Mouse (Mus musculus) hindbrain, embryonic 12.5 days (tissue): Measurements from ENCODE around the gene Pnldc1. TPM values are rescaled to one million over a fixed set of nuclear protein-coding genes. Genes with fewer than 3 reads are reported as not detected.
"Not testable (repeated sequence)": the region's sequence is repeated elsewhere in the genome, so short reads cannot be mapped to it uniquely, and the experiment has no call there.

Experiments used
- ATAC-seq: fragments of 200-750 bp; cut with Nextera tagmentation; 2 replicates; pipeline ENCODE4 v1.8.0; 2017; ENCODE audit warnings: moderate TSS enrichment; ENCODE audit not compliant: low FRiP score
- H3K27ac ChIP-seq: fragments of 300-500 bp; sonication (generic); 2 replicates; pipeline ENCODE4 v1.5.1; 2016; ENCODE audit warnings: mild to moderate bottlenecking
- H3K27me3 ChIP-seq: fragments of 300-500 bp; sonication (generic); 2 replicates; pipeline ENCODE4 v1.6.1; 2016; ENCODE audit warnings: mild to moderate bottlenecking
- H3K36me3 ChIP-seq: fragments of 300-500 bp; sonication (generic); 2 replicates; pipeline ENCODE4 v1.6.1; 2016; ENCODE audit warnings: mild to moderate bottlenecking
- H3K4me1 ChIP-seq: fragments of 300-500 bp; sonication (generic); 2 replicates; pipeline ENCODE4 v1.6.1; 2016
- H3K4me2 ChIP-seq: fragments of 300-500 bp; sonication (generic); replicated peaks from 2 replicates; pipeline ENCODE4 v1.6.1; 2016; ENCODE audit warnings: mild to moderate bottlenecking
- H3K4me3 ChIP-seq: fragments of 300-500 bp; sonication (generic); 2 replicates; pipeline ENCODE4 v1.5.1; 2016; ENCODE audit warnings: mild to moderate bottlenecking
- H3K9ac ChIP-seq: fragments of 300-500 bp; sonication (generic); 2 replicates; pipeline ENCODE4 v1.6.1; 2016; ENCODE audit warnings: mild to moderate bottlenecking, moderate library complexity
- H3K9me3 ChIP-seq: fragments of 300-500 bp; sonication (generic); replicated peaks from 2 replicates; pipeline ENCODE4 v1.6.1; 2016; ENCODE audit warnings: mild to moderate bottlenecking
- WGBS: fragments of 180-500 bp; shearing (Covaris S2); methylation state at CpG from one replicate; pipeline ENCODE4 v1.1.7; 2016; 5-methylcytosine and 5-hydroxymethylcytosine counted together
- polyA plus RNA-seq: library from polyadenylated mRNA; unstranded; fragments of >200 nt; fragmentation: Nextera tagmentation; extraction: Ambion mirVana; gene quantifications from 2 replicates; pipeline ENCODE4 v1.2.1, GENCODE M21; 2016

The Pnldc1 gene
- polyA plus RNA-seq, 1 experiment from 2014 or later: 1.5 TPM

DNA sequence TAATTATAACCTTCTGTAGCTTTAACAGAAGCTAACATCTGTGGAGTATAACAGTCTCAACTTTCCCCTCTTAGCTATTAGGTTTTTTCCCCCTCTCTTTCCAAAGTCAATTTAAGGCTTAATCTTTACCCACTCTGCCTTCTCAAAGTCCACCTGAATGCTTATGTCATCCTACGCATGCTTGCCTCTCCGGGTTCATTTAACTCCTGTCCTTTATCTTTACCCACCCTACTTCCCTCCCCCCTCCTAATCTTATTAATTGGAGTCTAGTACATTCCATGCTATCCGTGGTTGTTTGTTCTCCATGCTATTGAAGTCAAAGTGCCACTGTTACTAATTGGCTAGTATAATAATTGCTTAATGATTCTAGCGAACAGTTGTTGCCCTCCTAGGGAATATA lies 25.7 kb upstream of the Pnldc1 start:
- Histone ChIP-seq H3K4me2 (no peak overlapping the region), H3K4me3 (no peak overlapping the region), H3K27ac (no peak overlapping the region), H3K4me1 (peaks cover 5% of the 10 kb centered on the region; the same call in 1 of the 2 replicates), H3K36me3 (no peaks in the 10 kb centered on the region), H3K9ac (no peak overlapping the region), H3K9me3 (no peaks in the 10 kb centered on the region), H3K27me3 (no peaks in the 10 kb centered on the region; the same call in 1 of the 2 replicates)
- WGBS: 79% methylated on average over 4 of the region's 4 CpGs
- no peak for ATAC-seq

DNA sequence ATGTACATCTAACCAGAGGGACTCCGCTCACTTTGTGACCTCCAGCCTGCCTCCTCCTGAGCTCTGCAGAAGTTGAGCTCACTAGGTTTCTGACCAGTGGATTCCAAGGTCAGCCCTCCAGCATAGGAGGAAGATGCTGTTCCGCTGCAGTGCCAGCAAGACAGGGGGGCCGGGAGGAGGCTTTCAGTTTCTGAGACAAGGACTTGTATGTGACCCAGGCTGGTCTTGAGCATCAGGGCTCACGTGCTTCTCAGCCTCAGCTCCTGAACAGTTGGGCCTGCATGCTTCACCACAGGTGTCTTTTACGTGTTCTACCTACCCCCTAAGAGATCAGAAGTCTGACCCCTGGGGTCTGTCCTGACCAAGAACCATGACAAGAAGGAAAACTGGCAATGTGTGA lies 21.5 kb upstream of the Pnldc1 start:
- not testable (repeated sequence) for H3K27ac ChIP-seq, H3K4me1 ChIP-seq, H3K36me3 ChIP-seq, H3K4me2 ChIP-seq, ATAC-seq, H3K9me3 ChIP-seq, H3K9ac ChIP-seq, H3K4me3 ChIP-seq, H3K27me3 ChIP-seq
- 88% methylated on average over 5 of the region's 5 CpGs for WGBS

DNA sequence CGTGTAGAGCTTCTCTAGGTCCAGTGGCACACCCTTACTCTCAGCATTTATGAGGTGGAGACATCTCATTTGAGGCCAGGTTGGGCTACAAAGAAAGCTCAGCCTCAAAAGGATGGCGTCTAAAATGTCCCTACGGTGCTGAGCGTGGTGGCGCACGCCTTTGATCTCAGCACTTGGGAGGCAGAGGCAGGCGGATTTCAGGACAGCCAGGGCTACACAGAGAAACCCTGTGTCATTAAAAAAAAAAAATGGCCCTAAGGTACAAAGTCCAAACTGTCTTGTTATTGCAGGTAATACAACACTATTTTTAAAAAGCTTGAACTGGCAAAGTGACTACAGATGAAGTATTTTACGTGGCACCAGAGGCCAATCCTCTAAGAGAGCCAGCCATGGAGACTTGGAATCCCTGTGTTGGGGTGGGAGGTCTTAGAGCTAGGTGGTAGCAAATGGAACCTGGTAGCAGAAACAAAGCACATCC lies 15.7 kb upstream of the Pnldc1 start:
- no peak overlapping the region for H3K27ac ChIP-seq
- no peaks in the 10 kb centered on the region for H3K9me3 ChIP-seq
- no peak overlapping the region for H3K9ac ChIP-seq
- H3K4me2 ChIP-seq: no peak overlapping the region
- peaks cover 60% of the 10 kb centered on the region for H3K36me3 ChIP-seq
- H3K4me1 ChIP-seq: no peaks in the 10 kb centered on the region
- WGBS: 90% methylated on average over 8 of the region's 8 CpGs
- H3K4me3 ChIP-seq: no peak overlapping the region
- no peaks in the 10 kb centered on the region for H3K27me3 ChIP-seq
- no peak for ATAC-seq

DNA sequence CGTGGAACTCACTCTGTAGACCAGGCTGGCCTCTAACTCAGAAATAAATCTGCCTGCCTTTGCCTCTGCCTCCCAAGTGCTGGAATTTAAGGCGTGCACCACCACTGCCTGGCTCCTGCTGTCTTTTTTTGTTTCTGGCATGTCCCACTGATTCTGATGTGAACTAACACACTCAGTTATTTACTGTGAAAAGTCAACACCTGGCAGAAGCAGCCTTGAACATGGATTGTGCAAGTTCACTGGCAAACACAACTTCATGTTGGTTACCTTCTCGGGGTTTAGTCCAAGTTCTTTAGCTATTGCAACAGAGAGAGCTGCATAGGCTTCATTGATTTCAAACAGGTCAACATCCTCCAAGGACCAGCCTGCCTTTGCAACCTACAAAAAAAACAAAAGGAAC lies 15.0 kb upstream of the Pnldc1 start:
- Histone ChIP-seq H3K4me2 (no peak overlapping the region), H3K36me3 (peaks cover 67% of the 10 kb centered on the region), H3K4me3 (no peak overlapping the region), H3K9ac (no peak overlapping the region), H3K27ac (no peak overlapping the region), H3K27me3 (no peaks in the 10 kb centered on the region), H3K9me3 (no peaks in the 10 kb centered on the region), H3K4me1 (no peaks in the 10 kb centered on the region)
- WGBS: 89% methylated on average over 3 of the region's 3 CpGs
- no peak for ATAC-seq

DNA sequence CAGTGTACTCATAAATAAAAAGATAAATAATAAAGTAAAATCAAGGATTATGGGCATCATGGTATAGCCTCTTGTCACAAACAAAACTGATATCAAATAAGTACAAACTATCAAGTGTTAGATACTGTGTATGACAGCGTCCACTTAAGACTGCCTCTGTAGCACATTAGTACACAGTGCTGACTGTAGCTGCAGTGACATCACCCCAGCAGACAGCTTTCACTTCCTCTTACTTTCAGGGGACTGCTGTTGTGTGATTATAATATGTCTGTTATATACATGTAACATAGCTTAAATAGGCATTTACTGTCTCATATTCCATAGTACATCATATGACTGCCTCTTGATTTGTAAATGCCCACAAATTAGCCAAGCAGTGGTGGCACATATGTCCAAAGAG lies 11.0 kb upstream of the Pnldc1 start:
- H3K9me3 ChIP-seq: no peaks in the 10 kb centered on the region
- WGBS: 94% methylated on average over 1 of the region's 1 CpGs
- H3K4me2 ChIP-seq: no peak overlapping the region
- H3K27ac ChIP-seq: no peak overlapping the region
- no peaks in the 10 kb centered on the region for H3K27me3 ChIP-seq
- no peak overlapping the region for H3K9ac ChIP-seq
- ATAC-seq: no peak
- peaks cover 70% of the 10 kb centered on the region for H3K36me3 ChIP-seq
- H3K4me1 ChIP-seq: peaks cover 7% of the 10 kb centered on the region; the same call in 1 of the 2 replicates
- no peak overlapping the region for H3K4me3 ChIP-seq

DNA sequence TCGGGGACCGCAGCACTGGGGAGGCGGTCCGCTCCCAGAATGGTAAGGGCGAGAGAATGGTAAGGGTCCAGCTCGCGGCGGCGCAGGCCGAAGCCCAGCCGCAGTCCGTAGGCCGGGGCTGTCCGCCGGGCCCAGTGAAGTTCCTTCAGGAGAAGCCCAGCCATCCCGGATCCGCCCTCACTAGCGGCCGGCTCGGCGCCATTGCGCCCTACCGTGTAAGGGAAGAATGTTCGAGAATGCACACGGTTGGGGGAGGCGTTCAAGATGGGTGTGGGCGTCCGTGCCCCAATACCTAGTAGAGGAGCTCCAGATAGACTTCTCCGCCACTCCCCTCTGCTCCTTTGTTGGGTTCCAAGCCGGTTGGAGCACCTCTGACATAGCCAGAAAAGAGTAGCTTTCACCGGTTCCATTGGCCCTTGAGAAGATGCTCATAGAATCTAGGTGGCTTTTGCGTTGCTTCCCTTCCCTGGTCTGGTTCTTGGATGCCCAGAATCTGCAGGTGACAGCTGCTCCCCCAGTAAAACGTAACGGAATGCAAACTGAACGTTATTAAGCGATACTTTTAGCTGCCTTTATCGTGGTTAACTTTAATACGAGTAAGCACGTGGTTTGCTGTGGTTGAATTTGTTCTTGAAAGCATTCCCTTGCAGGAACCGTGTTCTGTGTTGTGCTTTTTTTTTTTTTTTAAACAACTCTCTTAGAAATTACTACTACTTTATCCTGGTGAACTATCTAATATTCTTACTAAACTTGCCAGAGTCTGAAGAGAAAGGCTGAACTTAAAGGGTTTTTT lies 6.8 kb upstream of the Pnldc1 start:
- peak overlapping the region; percentile 79 for H3K4me3 ChIP-seq
- H3K27ac ChIP-seq: peak overlapping the region; percentile 90
- peak overlapping the region; percentile 91 for H3K4me2 ChIP-seq
- H3K27me3 ChIP-seq: no peaks in the 10 kb centered on the region
- peak overlapping the region; percentile 96 for H3K9ac ChIP-seq
- peaks cover 51% of the 10 kb centered on the region for H3K36me3 ChIP-seq
- no peaks in the 10 kb centered on the region for H3K9me3 ChIP-seq
- peaks cover 11% of the 10 kb centered on the region for H3K4me1 ChIP-seq
- 1% methylated on average over 40 of the region's 40 CpGs for whole genome bisulfite sequencing
- peak; percentile 77 for ATAC-seq

DNA sequence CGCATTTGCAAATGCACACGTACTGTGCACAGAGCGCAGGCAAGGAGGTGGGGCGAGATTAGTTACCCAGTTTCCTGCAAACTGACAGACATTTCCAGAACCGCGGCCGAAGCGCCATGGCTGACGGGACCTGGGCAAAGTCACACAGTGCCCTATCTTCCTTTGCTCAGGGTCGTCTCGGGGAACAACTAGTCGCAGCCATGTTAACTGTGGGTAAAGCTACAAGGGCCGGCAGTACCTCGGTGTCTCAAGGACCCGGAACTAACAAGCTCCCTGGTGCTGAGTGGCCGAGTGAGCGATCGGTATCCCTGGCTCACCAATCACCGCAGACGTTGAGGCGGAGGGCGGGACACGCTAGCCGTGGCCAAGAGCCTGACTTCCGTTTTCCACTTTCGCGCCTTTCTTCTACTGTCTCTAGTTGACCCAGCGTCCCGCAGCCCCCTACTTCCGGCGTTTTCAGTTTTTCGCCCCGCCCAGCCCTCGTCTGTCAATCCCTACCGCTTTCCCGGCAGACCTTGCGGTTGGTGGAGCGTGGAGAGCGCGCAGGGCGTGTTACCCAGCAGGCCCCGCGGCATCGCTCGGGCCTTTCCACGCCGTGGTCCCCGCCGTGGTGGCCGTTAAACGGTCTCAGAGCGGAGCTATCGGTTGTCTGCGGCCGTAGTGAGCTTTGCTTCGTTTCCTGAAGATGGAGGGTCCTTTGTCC lies 6.0 kb upstream of the Pnldc1 start, which contains the start of gene Mrpl18:
Gene Mrpl18, minus strand, starts transcription at position 465 of the 703 bp plus-strand sequence.
- Histone ChIP-seq H3K4me3 (peak within 1 kb of the TSS; percentile 79), H3K9ac (peak within 1 kb of the TSS; percentile 96), H3K36me3 (peaks cover 51% of the 10 kb centered on the region), H3K27me3 (no peaks in the 10 kb centered on the region), H3K4me2 (peak within 1 kb of the TSS; percentile 91), H3K4me1 (peaks cover 11% of the 10 kb centered on the region), H3K27ac (peak within 1 kb of the TSS; percentile 90), H3K9me3 (no peaks in the 10 kb centered on the region)
- ATAC-seq: peak; percentile 100
- under 1% methylated on average over 56 of the region's 56 CpGs for WGBS

DNA sequence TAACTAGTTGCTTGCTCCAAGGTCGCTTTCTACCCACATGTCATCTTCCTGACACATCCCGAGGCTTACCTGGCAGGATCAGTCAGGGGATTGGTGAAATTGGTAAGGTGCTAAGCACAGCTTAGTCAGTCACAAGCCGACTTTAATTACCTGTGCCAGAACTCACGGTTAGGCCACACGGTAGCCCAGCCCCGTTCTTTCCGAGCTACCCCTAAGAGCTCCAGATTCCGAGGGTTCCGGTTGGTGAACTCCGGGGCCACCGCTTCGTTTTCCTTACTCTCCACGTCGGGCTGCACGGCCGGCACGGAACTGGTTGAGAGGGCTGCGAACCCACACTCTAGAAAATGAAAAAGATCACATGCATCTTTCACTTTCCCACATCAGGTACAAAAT lies 5.5 kb upstream of the Pnldc1 start, which contains the start of gene Tcp1:
Gene Tcp1, plus strand, starts transcription at position 214 of the 393 bp plus-strand sequence.
- no peaks in the 10 kb centered on the region for H3K9me3 ChIP-seq
- peaks cover 51% of the 10 kb centered on the region for H3K36me3 ChIP-seq
- H3K27me3 ChIP-seq: no peaks in the 10 kb centered on the region
- H3K27ac ChIP-seq: peak within 1 kb of the TSS; percentile 90
- 2% methylated on average over 18 of the region's 18 CpGs for WGBS
- H3K4me1 ChIP-seq: peaks cover 11% of the 10 kb centered on the region
- ATAC-seq: 0 out of 2 replicates have a peak, but pooled peaks have one; percentile 12
- peak within 1 kb of the TSS; percentile 96 for H3K9ac ChIP-seq
- H3K4me3 ChIP-seq: peak within 1 kb of the TSS; percentile 79
- peak within 1 kb of the TSS; percentile 91 for H3K4me2 ChIP-seq

DNA sequence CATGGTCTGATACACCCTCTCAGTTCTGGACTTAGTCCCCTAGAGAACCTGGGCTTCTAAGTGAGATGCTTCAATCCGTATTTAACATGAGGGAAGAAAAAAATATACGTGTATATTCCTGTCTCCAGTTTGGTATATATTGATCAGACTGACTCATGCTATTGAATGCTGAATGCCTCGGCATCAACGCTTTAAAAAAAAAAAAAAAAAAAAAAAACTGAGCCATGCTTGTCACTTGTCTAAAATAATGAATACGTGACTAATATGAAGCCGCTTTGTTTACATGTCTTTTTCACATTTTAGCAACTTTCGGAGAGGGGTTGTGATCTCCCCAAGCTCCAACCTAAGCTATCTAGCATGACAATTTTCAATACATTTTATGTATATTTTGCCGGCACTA lies 361 bp upstream of the Pnldc1 start:
- H3K9ac ChIP-seq: no peak overlapping the region
- H3K27ac ChIP-seq: no peak overlapping the region
- no peak overlapping the region for H3K4me3 ChIP-seq
- no peak for ATAC-seq
- WGBS: 93% methylated on average over 8 of the region's 8 CpGs
- H3K36me3 ChIP-seq: peaks cover 41% of the 10 kb centered on the region
- H3K4me1 ChIP-seq: peaks cover 4% of the 10 kb centered on the region
- no peak overlapping the region for H3K4me2 ChIP-seq
- H3K9me3 ChIP-seq: no peaks in the 10 kb centered on the region
- no peaks in the 10 kb centered on the region for H3K27me3 ChIP-seq

DNA sequence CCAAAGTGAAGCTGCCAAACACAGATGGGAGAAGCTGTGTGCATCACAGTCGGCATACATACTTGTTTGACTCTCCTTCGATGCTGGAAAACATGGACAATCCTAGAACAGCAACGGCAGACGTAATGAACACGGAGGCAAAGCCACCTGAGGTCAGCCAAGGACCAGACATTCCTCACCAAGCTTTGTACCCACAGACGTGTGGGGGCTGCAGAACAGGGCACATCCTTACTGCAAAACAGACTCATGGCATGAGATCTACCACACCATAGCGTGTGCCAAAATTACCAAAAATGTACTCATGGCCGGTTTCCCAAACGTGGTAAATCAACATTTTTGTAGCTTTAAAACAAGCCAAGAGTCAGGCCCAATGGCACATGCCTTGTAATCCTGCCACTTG lies 3.6 kb downstream of the Pnldc1 start:
- 91% methylated on average over 9 of the region's 9 CpGs for WGBS
- Histone ChIP-seq H3K36me3 (peaks cover 24% of the 10 kb centered on the region), H3K4me1 (0 out of 2 replicates have a peak, but pooled peaks cover 5% of the 10 kb centered on the region), H3K9me3 (no peaks in the 10 kb centered on the region), H3K27ac (no peak overlapping the region), H3K4me3 (no peak overlapping the region), H3K9ac (no peak overlapping the region), H3K4me2 (no peak overlapping the region), H3K27me3 (no peaks in the 10 kb centered on the region)
- no peak for ATAC-seq

DNA sequence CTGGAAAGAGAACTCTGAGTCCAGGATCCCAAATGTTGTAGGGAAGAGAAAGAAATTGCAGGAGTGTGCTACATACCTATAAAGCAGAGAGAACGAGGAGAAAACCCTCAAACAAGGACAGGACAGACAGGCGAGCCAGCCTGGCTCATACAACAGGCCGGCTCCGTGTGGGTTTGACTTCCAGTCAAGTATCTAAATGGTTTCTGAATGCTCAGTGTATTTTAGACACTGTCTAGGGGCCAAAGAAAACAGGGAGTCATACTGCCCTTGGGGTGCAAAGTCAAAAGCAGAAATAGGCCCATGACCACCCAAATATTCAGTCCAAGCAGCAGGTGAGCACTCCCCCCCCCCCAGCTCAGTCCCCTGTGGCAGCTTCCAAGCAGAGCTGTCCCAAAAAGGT lies 4.2 kb downstream of the Pnldc1 start:
- WGBS: 81% methylated on average over 4 of the region's 4 CpGs
- Histone ChIP-seq H3K36me3 (peaks cover 23% of the 10 kb centered on the region), H3K4me1 (0 out of 2 replicates have a peak, but pooled peaks cover 5% of the 10 kb centered on the region), H3K4me3 (no peak overlapping the region), H3K4me2 (no peak overlapping the region), H3K27ac (no peak overlapping the region), H3K9ac (no peak overlapping the region), H3K9me3 (no peaks in the 10 kb centered on the region), H3K27me3 (no peaks in the 10 kb centered on the region)
- no peak for ATAC-seq

DNA sequence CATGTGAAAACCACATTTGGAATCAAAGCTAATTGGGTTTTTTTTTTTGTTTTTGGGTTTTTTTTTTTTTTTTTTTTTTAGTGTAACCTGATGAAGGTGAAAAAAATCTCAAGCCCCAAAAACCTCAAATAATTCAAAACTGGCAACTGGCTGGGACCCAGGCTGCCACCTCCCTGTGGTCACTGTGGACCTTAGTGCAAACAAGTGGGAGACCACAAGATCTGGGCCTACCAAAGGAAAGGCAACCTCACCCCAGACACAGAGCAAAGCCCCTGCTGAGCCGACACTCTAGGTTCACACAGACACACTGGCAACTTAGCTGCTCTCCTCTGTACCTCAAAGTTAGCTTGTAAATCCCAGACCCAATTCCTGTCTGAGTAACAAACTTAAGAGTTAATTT lies 5.7 kb downstream of the Pnldc1 start:
- H3K9ac ChIP-seq: no peak overlapping the region
- no peak overlapping the region for H3K4me2 ChIP-seq
- 0 out of 2 replicates have a peak, but pooled peaks cover 5% of the 10 kb centered on the region for H3K4me1 ChIP-seq
- 79% methylated on average over 1 of the region's 1 CpGs for WGBS
- H3K9me3 ChIP-seq: no peaks in the 10 kb centered on the region
- no peak overlapping the region for H3K4me3 ChIP-seq
- no peak overlapping the region for H3K27ac ChIP-seq
- ATAC-seq: no peak
- H3K36me3 ChIP-seq: peaks cover 21% of the 10 kb centered on the region
- no peaks in the 10 kb centered on the region for H3K27me3 ChIP-seq
